Mouse (Mus musculus) liver, embryonic 16.5 days (tissue): ENCODE data around the gene BC035044. TPM values are rescaled to one million over a fixed set of nuclear protein-coding genes. Genes with fewer than 3 reads are reported as not detected.
A peak's percentile ranks its signal among the peaks of the same experiment; 100 is the strongest.

Experiments used
- ATAC-seq: fragments of 200-750 bp; cut with Nextera tagmentation; 2 replicates; pipeline ENCODE4 v1.8.0; 2017; ENCODE audit warnings: low read depth, mild to moderate bottlenecking, moderate number of reproducible peaks, moderate library complexity
- H3K27ac ChIP-seq: fragments of 300-500 bp; sonication (generic); 2 replicates; pipeline ENCODE4 v1.5.1; 2014; ENCODE audit warnings: mild to moderate bottlenecking, low read length
- H3K27me3 ChIP-seq: fragments of 300-500 bp; sonication (generic); 2 replicates; pipeline ENCODE4 v1.6.1; 2014; ENCODE audit warnings: low read depth, low read length, mixed read lengths; ENCODE audit not compliant: control insufficient read depth, insufficient read depth
- H3K36me3 ChIP-seq: fragments of 300-500 bp; sonication (generic); 2 replicates; pipeline ENCODE4 v1.6.1; 2014; ENCODE audit warnings: mild to moderate bottlenecking; ENCODE audit not compliant: control insufficient read depth, insufficient read depth
- H3K4me1 ChIP-seq: fragments of 300-500 bp; sonication (generic); 2 replicates; pipeline ENCODE4 v1.6.1; 2014; ENCODE audit warnings: low read depth, low read length, mixed read lengths; ENCODE audit not compliant: control insufficient read depth
- H3K4me2 ChIP-seq: fragments of 300-500 bp; sonication (generic); 2 replicates; pipeline ENCODE4 v1.6.1; 2014; ENCODE audit warnings: low read depth, low read length, mixed read lengths
- H3K4me3 ChIP-seq: fragments of 300-500 bp; sonication (generic); 2 replicates; pipeline ENCODE4 v1.5.1; 2014; ENCODE audit warnings: low read depth, mild to moderate bottlenecking, low read length
- H3K9ac ChIP-seq: fragments of 300-500 bp; sonication (generic); 2 replicates; pipeline ENCODE4 v1.6.1; 2014; ENCODE audit warnings: low read depth, low read length
- H3K9me3 ChIP-seq: fragments of 300-500 bp; sonication (generic); replicated peaks from 2 replicates; pipeline ENCODE4 v1.6.1; 2016; ENCODE audit warnings: low read length; ENCODE audit not compliant: control insufficient read depth
- WGBS: fragments of 180-500 bp; shearing (Covaris S2); extraction: QIAGEN DNeasy Blood & Tissue Kit; methylation state at CpG from one replicate; pipeline ENCODE4 v1.1.7; 2014; ENCODE audit not compliant: insufficient replicate concordance; 5-methylcytosine and 5-hydroxymethylcytosine counted together
- polyA plus RNA-seq: library from polyadenylated mRNA; unstranded; fragments of >200 nt; fragmentation: Nextera tagmentation; extraction: Ambion mirVana; gene quantifications from 2 replicates; pipeline ENCODE4 v1.2.1, GENCODE M21; 2015

BC035044 gene
- polyA plus RNA-seq, 1 experiment from 2014 or later = 6.6 TPM

GRCm38 (mm10) chr6:128839266-128839771 is 51.6 kb downstream of the BC035044 start:
- Histone ChIP-seq H3K4me3 (peak overlapping the region; percentile 77), H3K36me3 (no peaks in the 10 kb centered on the region), H3K27me3 (no peaks in the 10 kb centered on the region), H3K4me2 (peak overlapping the region; percentile 86), H3K4me1 (peaks cover 30% of the 10 kb centered on the region), H3K9me3 (no peaks in the 10 kb centered on the region), H3K9ac (peak overlapping the region; percentile 57), H3K27ac (peak overlapping the region; percentile 84)
- peak; percentile 48 for ATAC-seq
- WGBS = under 1% methylated on average over 17 of the region's 17 CpGs

GRCm38 (mm10) chr6:128838342-128839265 is 52.3 kb downstream of the BC035044 start:
- Histone ChIP-seq H3K27me3 (no peaks in the 10 kb centered on the region), H3K4me3 (peak overlapping the region; percentile 77), H3K27ac (peak overlapping the region; percentile 90), H3K9me3 (no peaks in the 10 kb centered on the region), H3K4me2 (peak overlapping the region; percentile 86), H3K9ac (peak overlapping the region; percentile 78), H3K36me3 (no peaks in the 10 kb centered on the region), H3K4me1 (peaks cover 28% of the 10 kb centered on the region)
- WGBS = under 1% methylated on average over 49 of the region's 49 CpGs
- peak; percentile 72 for ATAC-seq

- H3K27me3 ChIP-seq = no peaks in the 10 kb centered on the region
- peak overlapping the region; percentile 77 for H3K4me3 ChIP-seq
- H3K9ac ChIP-seq = peak overlapping the region; percentile 55
- peak overlapping the region; percentile 86 for H3K4me2 ChIP-seq
- H3K36me3 ChIP-seq = no peaks in the 10 kb centered on the region
- ATAC-seq = no peak
- WGBS = 2% methylated on average over 14 of the region's 14 CpGs
- no peaks in the 10 kb centered on the region for H3K9me3 ChIP-seq
- H3K4me1 ChIP-seq = peaks cover 25% of the 10 kb centered on the region
- H3K27ac ChIP-seq = no peak overlapping the region
Observed at GRCm38 (mm10) chr6:128837454-128838341, 53.2 kb downstream of the BC035044 start.

GRCm38 (mm10) chr6:128836955-128837334 is 54.0 kb downstream of the BC035044 start:
- Histone ChIP-seq H3K27ac (no peak overlapping the region), H3K9ac (no peak overlapping the region), H3K36me3 (no peaks in the 10 kb centered on the region), H3K4me3 (no peak overlapping the region; the same call in 1 of the 2 replicates), H3K4me2 (peak overlapping the region; percentile 86), H3K27me3 (no peaks in the 10 kb centered on the region), H3K9me3 (no peaks in the 10 kb centered on the region), H3K4me1 (peaks cover 21% of the 10 kb centered on the region)
- ATAC-seq = no peak
- 59% methylated on average over 6 of the region's 6 CpGs for WGBS

GRCm38 (mm10) chr6:128836191-128836954 is 54.6 kb downstream of the BC035044 start:
- Histone ChIP-seq H3K4me3 (no peak overlapping the region), H3K9ac (no peak overlapping the region), H3K9me3 (no peaks in the 10 kb centered on the region), H3K4me2 (no peak overlapping the region), H3K27ac (no peak overlapping the region), H3K27me3 (no peaks in the 10 kb centered on the region), H3K4me1 (peaks cover 16% of the 10 kb centered on the region), H3K36me3 (no peaks in the 10 kb centered on the region)
- 26% methylated on average over 8 of the region's 8 CpGs for WGBS
- no peak for ATAC-seq

GRCm38 (mm10) chr6:128835571-128835970 is 55.4 kb downstream of the BC035044 start:
- H3K4me1 ChIP-seq = peaks cover 16% of the 10 kb centered on the region
- no peak overlapping the region for H3K4me3 ChIP-seq
- H3K36me3 ChIP-seq = no peaks in the 10 kb centered on the region
- no peak for ATAC-seq
- no peak overlapping the region for H3K4me2 ChIP-seq
- H3K27me3 ChIP-seq = no peaks in the 10 kb centered on the region
- no peaks in the 10 kb centered on the region for H3K9me3 ChIP-seq
- WGBS = 30% methylated on average over 4 of the region's 4 CpGs
- no peak overlapping the region for H3K9ac ChIP-seq
- H3K27ac ChIP-seq = no peak overlapping the region

- H3K27ac ChIP-seq = no peak overlapping the region
- H3K4me3 ChIP-seq = no peak overlapping the region
- H3K36me3 ChIP-seq = no peaks in the 10 kb centered on the region
- WGBS = 57% methylated on average over 10 of the region's 10 CpGs
- no peak for ATAC-seq
- H3K27me3 ChIP-seq = no peaks in the 10 kb centered on the region
- H3K9me3 ChIP-seq = no peaks in the 10 kb centered on the region
- no peak overlapping the region for H3K4me2 ChIP-seq
- peaks cover 11% of the 10 kb centered on the region for H3K4me1 ChIP-seq
- H3K9ac ChIP-seq = no peak overlapping the region
Observed at GRCm38 (mm10) chr6:128833046-128833445, 57.9 kb downstream of the BC035044 start.

GRCm38 (mm10) chr6:128829837-128830236 is 61.1 kb downstream of the BC035044 start:
- no peaks in the 10 kb centered on the region for H3K9me3 ChIP-seq
- no peaks in the 10 kb centered on the region; the same call in 1 of the 2 replicates for H3K4me1 ChIP-seq
- H3K4me2 ChIP-seq = no peak overlapping the region
- no peak overlapping the region for H3K4me3 ChIP-seq
- ATAC-seq = no peak
- 33% methylated on average over 4 of the region's 4 CpGs for WGBS
- H3K36me3 ChIP-seq = no peaks in the 10 kb centered on the region
- no peaks in the 10 kb centered on the region for H3K27me3 ChIP-seq
- no peak overlapping the region for H3K9ac ChIP-seq
- no peak overlapping the region for H3K27ac ChIP-seq
